ENCODE assay signal across 10 mouse cellular contexts in the genomic region with DNA sequence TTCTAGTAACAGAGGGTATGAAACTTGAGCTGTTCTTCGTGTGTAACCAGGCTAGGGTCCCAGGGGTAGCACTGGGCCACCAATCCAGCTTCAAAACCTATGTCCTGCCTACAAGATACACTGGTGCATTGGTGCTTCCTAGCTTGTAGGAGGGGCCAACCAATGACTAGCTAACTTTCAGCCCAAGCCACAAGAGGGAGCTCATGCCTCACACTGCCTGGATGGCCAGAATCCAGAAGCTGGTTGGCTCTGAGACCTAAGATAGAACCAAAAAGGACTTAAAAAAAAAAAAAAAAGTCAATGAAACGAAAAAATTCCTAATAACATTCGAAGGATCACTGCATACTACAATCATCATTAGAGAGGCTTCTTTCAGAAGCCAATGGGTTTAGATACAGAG. TPM values are rescaled to one million over a fixed set of nuclear protein-coding genes. Genes with fewer than 3 reads are reported as not detected.
DNase-seq lines count a peak whose midpoint lies in the region; ATAC-seq and TF ChIP-seq lines count a peak whose summit lies in the region.
"Had no signal": no experiment of that assay in that cellular context is flagged by ENCODE, and none has a peak within 500 bp of the region (broad histone marks: within the 10 kb centered on the region; RNA-seq: fewer than 3 reads in every experiment).

No protein-coding gene starts in this region.

- no peak for ATAC-seq in hindbrain, embryonic 16.5 days
- ATAC-seq in midbrain, embryonic 15.5 days (replicated peaks): no peak

- H3K27ac ChIP-seq in hindbrain, embryonic 10.5 days: no peak overlapping the region
- H3K27ac ChIP-seq in hindbrain, embryonic 16.5 days (ENCODE audit: low read depth, low read length): no peak overlapping the region
- H3K27ac ChIP-seq in midbrain, embryonic 15.5 days: no peak overlapping the region
- H3K27ac ChIP-seq: embryonic facial prominence, embryonic 12.5 days; limb, embryonic 13.5 days had no signal

- no peaks in the 10 kb centered on the region for H3K27me3 ChIP-seq in hindbrain, embryonic 10.5 days (ENCODE audit: insufficient read depth, poor library complexity, severe bottlenecking)
- no peaks in the 10 kb centered on the region for H3K27me3 ChIP-seq in hindbrain, embryonic 16.5 days (replicated peaks; ENCODE audit: control insufficient read depth, insufficient read depth, low read length)
- no peaks in the 10 kb centered on the region for H3K27me3 ChIP-seq in E14TG2a.4 (ENCODE audit: insufficient read depth, low read length)
- H3K27me3 ChIP-seq in midbrain, embryonic 15.5 days (replicated peaks): no peaks in the 10 kb centered on the region
- H3K27me3 ChIP-seq: embryonic facial prominence, embryonic 12.5 days; limb, embryonic 13.5 days had no signal

- H3K9me3 ChIP-seq in hindbrain, embryonic 10.5 days: no peaks in the 10 kb centered on the region
- no peaks in the 10 kb centered on the region for H3K9me3 ChIP-seq in hindbrain, embryonic 16.5 days (ENCODE audit: control insufficient read depth, low read length)
- no peaks in the 10 kb centered on the region for H3K9me3 ChIP-seq in E14TG2a.4 (ENCODE audit: low read length)
- no peaks in the 10 kb centered on the region for H3K9me3 ChIP-seq in midbrain, embryonic 15.5 days
- H3K9me3 ChIP-seq: embryonic facial prominence, embryonic 12.5 days; limb, embryonic 13.5 days had no signal

- no peak overlapping the region for H3K4me3 ChIP-seq in hindbrain, embryonic 10.5 days
- H3K4me3 ChIP-seq in hindbrain, embryonic 16.5 days (ENCODE audit: low read length): no peak overlapping the region
- no peak overlapping the region for H3K4me3 ChIP-seq in E14TG2a.4 (replicated peaks; ENCODE audit: low read length)
- no peak overlapping the region for H3K4me3 ChIP-seq in midbrain, embryonic 15.5 days
- H3K4me3 ChIP-seq: embryonic facial prominence, embryonic 12.5 days; limb, embryonic 13.5 days had no signal

- WGBS in hindbrain, embryonic 10.5 days: 43% methylated on average over 3 of the region's 3 CpGs
- 36% methylated on average over 3 of the region's 3 CpGs for WGBS in hindbrain, embryonic 16.5 days
- 29% methylated on average over 3 of the region's 3 CpGs for WGBS in midbrain, embryonic 15.5 days

- no peak overlapping the region for H3K9ac ChIP-seq in hindbrain, embryonic 16.5 days (ENCODE audit: low read depth, low read length)
- H3K9ac ChIP-seq in midbrain, embryonic 15.5 days: no peak overlapping the region
- H3K9ac ChIP-seq: embryonic facial prominence, embryonic 12.5 days; limb, embryonic 13.5 days had no signal

- peak; percentile 38 for TF ChIP-seq CTCF in E14TG2a.4 (conservative IDR thresholded peaks at IDR 0.05; ENCODE audit: low read length)

- DNase-seq in hindbrain, embryonic 10.5 days (ENCODE audit: low spot score): peak; percentile 29
- DNase-seq in adrenal gland, adult 2 months: peak; percentile 76
- DNase-seq in fibroblast of lung, adult 2 months (ENCODE audit: low read depth): peak; percentile 9
- peak; percentile 32 to 44 for DNase-seq in left cerebral cortex, adult 18-20 months (ENCODE audit: low spot score in 2 of 2)
- peak; percentile 9 for DNase-seq in right cerebral cortex, postnatal 14 days

- no peaks in the 10 kb centered on the region for H3K4me1 ChIP-seq in hindbrain, embryonic 10.5 days (replicated peaks)
- no peaks in the 10 kb centered on the region for H3K4me1 ChIP-seq in hindbrain, embryonic 16.5 days (ENCODE audit: control insufficient read depth, insufficient read depth, low read depth, low read length)
- no peaks in the 10 kb centered on the region for H3K4me1 ChIP-seq in E14TG2a.4 (replicated peaks; ENCODE audit: low read depth, low read length)
- no peaks in the 10 kb centered on the region for H3K4me1 ChIP-seq in midbrain, embryonic 15.5 days
- H3K4me1 ChIP-seq: embryonic facial prominence, embryonic 12.5 days; limb, embryonic 13.5 days had no signal

- H3K36me3 ChIP-seq in hindbrain, embryonic 10.5 days: no peaks in the 10 kb centered on the region
- no peaks in the 10 kb centered on the region for H3K36me3 ChIP-seq in hindbrain, embryonic 16.5 days (ENCODE audit: control insufficient read depth, insufficient read depth, low read length)
- H3K36me3 ChIP-seq in E14TG2a.4 (ENCODE audit: insufficient read depth, low read length): no peaks in the 10 kb centered on the region
- H3K36me3 ChIP-seq in midbrain, embryonic 15.5 days (replicated peaks): no peaks in the 10 kb centered on the region
- H3K36me3 ChIP-seq: embryonic facial prominence, embryonic 12.5 days; limb, embryonic 13.5 days had no signal

- H3K4me2 ChIP-seq in hindbrain, embryonic 16.5 days (ENCODE audit: low read length): no peak overlapping the region
- no peak overlapping the region for H3K4me2 ChIP-seq in midbrain, embryonic 15.5 days
- H3K4me2 ChIP-seq: embryonic facial prominence, embryonic 12.5 days; limb, embryonic 13.5 days had no signal

RNA-seq across cellular contexts. Expression of a gene that starts 31.3 kb away (rescaled TPM):
- 16.9 and 18.6 TPM in 2 replicates for polyA plus RNA-seq in hindbrain, embryonic 10.5 days (2016; fragmentation: Nextera tagmentation; extraction: Ambion mirVana)
- polyA plus RNA-seq in hindbrain, embryonic 16.5 days (2015; fragmentation: Nextera tagmentation; extraction: Ambion mirVana): 1.5 and 2.4 TPM in 2 replicates
- total RNA-seq in adrenal gland, adult 2 months (2021): under 1 TPM in 1 of 2 experiments, not detected in 1; 0.14 TPM
- not detected in 2 replicates for polyA plus RNA-seq in adrenal gland, adult 2 months (2012; rRNA removed)
- total RNA-seq in left cerebral cortex, adult 18-20 months (2021): 1 to 10 TPM; 5.1 to 6.0 TPM
- 4.1 and 6.4 TPM in 2 replicates for polyA plus RNA-seq in midbrain, embryonic 15.5 days (2015; fragmentation: Nextera tagmentation; extraction: Ambion mirVana)

RNA-seq across cellular contexts. Expression of a gene that starts 53.3 kb away (rescaled TPM):
- polyA plus RNA-seq in hindbrain, embryonic 10.5 days (2016; fragmentation: Nextera tagmentation; extraction: Ambion mirVana): 6.1 and 8.9 TPM in 2 replicates
- 5.9 and 6.0 TPM in 2 replicates for polyA plus RNA-seq in hindbrain, embryonic 16.5 days (2015; fragmentation: Nextera tagmentation; extraction: Ambion mirVana)
- 10 to 100 TPM; 55.7 to 66.4 TPM for total RNA-seq in adrenal gland, adult 2 months (2021)
- polyA plus RNA-seq in adrenal gland, adult 2 months (2012; rRNA removed): 3.3 TPM in 2 replicates
- total RNA-seq in left cerebral cortex, adult 18-20 months (2021): 10 to 100 TPM; 10.5 to 11.2 TPM
- polyA plus RNA-seq in midbrain, embryonic 15.5 days (2015; fragmentation: Nextera tagmentation; extraction: Ambion mirVana): 6.3 and 6.5 TPM in 2 replicates

Comparison
In these comparisons a context has a peak if more than half of its experiments do, and no peak if none do; other contexts are left out.
1. DNase-seq: peak in every context shown above with its lines; median percentile 76 in adrenal gland, adult 2 months; 38 in left cerebral cortex, adult 18-20 months; 29 in hindbrain, embryonic 10.5 days; 9 in fibroblast of lung, adult 2 months; 9 in right cerebral cortex, postnatal 14 days.